Mouse (Mus musculus) MEL (cell line): ENCODE data around the gene Scd3. TPM values are rescaled to one million over a fixed set of nuclear protein-coding genes. Genes with fewer than 3 reads are reported as not detected.

Experiments
- DNase-seq: peaks from one replicate; pipeline ENCODE4 v3.0.0; 2011; ENCODE audit warnings: low read depth, low spot score
- H3K27ac ChIP-seq: 2 replicates; pipeline ENCODE4 v1.5.1; 2012; ENCODE audit warnings: low read depth, mild to moderate bottlenecking, control low read depth, low read length, moderate library complexity; ENCODE audit not compliant: control insufficient read depth
- H3K27me3 ChIP-seq, 2 experiments: fragments of 150-350 bp in 1 of 2; sonication (generic) in 1 of 2; 2 replicates each; pipeline ENCODE4 v1.6.1; 2012; ENCODE audit warnings: low read length in 2 of 2, mild to moderate bottlenecking in 2 of 2, improper control_type of control experiment in 1 of 2, moderate library complexity in 1 of 2; ENCODE audit not compliant: insufficient read depth in 2 of 2, control insufficient read depth in 1 of 2
- H3K36me3 ChIP-seq, 2 experiments: 2 replicates each; pipeline ENCODE4 v1.6.1; 2012 to 2014; ENCODE audit warnings: low read length in 2 of 2, improper control_type of control experiment in 1 of 2, inconsistent platforms in 1 of 2, mild to moderate bottlenecking in 1 of 2; ENCODE audit not compliant: insufficient read depth in 2 of 2, control insufficient read depth in 1 of 2
- H3K4me1 ChIP-seq, 2 experiments: fragments of 150-350 bp in 1 of 2; sonication (generic) in 1 of 2; 2 replicates each; pipeline ENCODE4 v1.6.1; 2012; ENCODE audit warnings: low read length in 2 of 2, improper control_type of control experiment in 1 of 2, mild to moderate bottlenecking in 1 of 2; ENCODE audit not compliant: insufficient read depth in 2 of 2, control insufficient read depth in 1 of 2
- H3K4me3 ChIP-seq, 2 experiments: fragments of 150-350 bp in 1 of 2; sonication (generic) in 1 of 2; 2 replicates each; pipeline ENCODE4 v1.5.1; 2012; ENCODE audit warnings: low read depth in 2 of 2, low read length in 2 of 2, mild to moderate bottlenecking in 2 of 2, moderate library complexity in 2 of 2, control low read depth in 1 of 2, improper control_type of control experiment in 1 of 2; ENCODE audit not compliant: control insufficient read depth in 1 of 2, insufficient read depth in 1 of 2
- H3K79me2 ChIP-seq: 2 replicates; pipeline ENCODE4 v1.6.1; 2012; ENCODE audit warnings: mild to moderate bottlenecking, low read length, moderate library complexity; ENCODE audit not compliant: control insufficient read depth, poor library complexity, insufficient read depth
- H3K9ac ChIP-seq: 2 replicates; pipeline ENCODE4 v1.6.1; 2012; ENCODE audit warnings: low read depth, mild to moderate bottlenecking, control low read depth, low read length, moderate library complexity; ENCODE audit not compliant: control insufficient read depth, poor library complexity, severe bottlenecking
- H3K9me3 ChIP-seq: fragments of 150-350 bp; sonication (generic); replicated peaks from 2 replicates; pipeline ENCODE4 v1.6.1; 2012; ENCODE audit warnings: mild to moderate bottlenecking, low read length, improper control_type of control experiment, moderate library complexity; ENCODE audit not compliant: insufficient read depth
- BHLHE40 ChIP-seq: IDR thresholded peaks from 2 replicates; pipeline ENCODE4 v1.6.1; 2012; ENCODE audit warnings: low read depth, mild to moderate bottlenecking, inconsistent platforms, low read length, improper control_type of control experiment, borderline replicate concordance
- CHD1 ChIP-seq: IDR thresholded peaks from 2 replicates; pipeline ENCODE4 v1.6.1; 2012; ENCODE audit warnings: low read depth, mild to moderate bottlenecking, inconsistent platforms, low read length, improper control_type of control experiment
- CHD2 ChIP-seq: IDR thresholded peaks from 2 replicates; pipeline ENCODE4 v1.6.1; 2011; ENCODE audit warnings: low read length, improper control_type of control experiment
- EP300 ChIP-seq, 2 experiments: IDR thresholded peaks; 2 replicates each; pipeline ENCODE4 v1.6.1; 2011; ENCODE audit warnings: improper control_type of control experiment in 2 of 2, low read length in 2 of 2, low read depth in 1 of 2, mild to moderate bottlenecking in 1 of 2
- ETS1 ChIP-seq: IDR thresholded peaks from 2 replicates; pipeline ENCODE4 v1.6.1; 2012; ENCODE audit warnings: low read depth, mild to moderate bottlenecking, inconsistent platforms, low read length, improper control_type of control experiment, moderate library complexity
- HCFC1 ChIP-seq: IDR thresholded peaks from 2 replicates; pipeline ENCODE4 v1.6.1; 2012; ENCODE audit warnings: low read depth, mild to moderate bottlenecking, inconsistent platforms, low read length, improper control_type of control experiment, moderate library complexity
- JUND ChIP-seq: IDR thresholded peaks from 2 replicates; pipeline ENCODE4 v1.6.1; 2011; ENCODE audit warnings: low read depth, mild to moderate bottlenecking, improper control_type of control experiment, low read length
- MAFK ChIP-seq: IDR thresholded peaks from 2 replicates; pipeline ENCODE4 v1.6.1; 2011; ENCODE audit warnings: low read depth, mild to moderate bottlenecking, low read length, improper control_type of control experiment, borderline replicate concordance
- MAX ChIP-seq: IDR thresholded peaks from 2 replicates; pipeline ENCODE4 v1.6.1; 2011; ENCODE audit warnings: low read length, improper control_type of control experiment
- MAZ ChIP-seq: IDR thresholded peaks from 2 replicates; pipeline ENCODE4 v1.6.1; 2012; ENCODE audit warnings: low read depth, mild to moderate bottlenecking, inconsistent platforms, low read length, improper control_type of control experiment
- MXI1 ChIP-seq: IDR thresholded peaks from 2 replicates; pipeline ENCODE4 v1.6.1; 2011; ENCODE audit warnings: mild to moderate bottlenecking, low read depth, low read length, improper control_type of control experiment
- NELFE ChIP-seq: IDR thresholded peaks from 2 replicates; pipeline ENCODE4 v1.6.1; 2011; ENCODE audit warnings: low read depth, low read length, improper control_type of control experiment
- POLR2A ChIP-seq, 2 experiments: IDR thresholded peaks; 2 replicates each; pipeline ENCODE4 v1.6.1; 2011 to 2012; ENCODE audit warnings: low read length in 2 of 2, mild to moderate bottlenecking in 2 of 2, control low read depth in 1 of 2, improper control_type of control experiment in 1 of 2, low read depth in 1 of 2, moderate library complexity in 1 of 2; ENCODE audit not compliant: control insufficient read depth in 1 of 2, insufficient read depth in 1 of 2, poor library complexity in 1 of 2
- POLR2AphosphoS2 ChIP-seq: IDR thresholded peaks from 2 replicates; pipeline ENCODE4 v1.6.1; 2011; ENCODE audit warnings: low read length, improper control_type of control experiment
- POLR2AphosphoS5 ChIP-seq: IDR thresholded peaks from 2 replicates; pipeline ENCODE4 v1.6.1; 2012; ENCODE audit warnings: low read depth, borderline replicate concordance, mild to moderate bottlenecking, inconsistent platforms, low read length, moderate library complexity, mixed read lengths
- RAD21 ChIP-seq: IDR thresholded peaks from 2 replicates; pipeline ENCODE4 v1.6.1; 2011; ENCODE audit warnings: mild to moderate bottlenecking, low read depth, low read length, improper control_type of control experiment
- SMC3 ChIP-seq: IDR thresholded peaks from 2 replicates; pipeline ENCODE4 v1.6.1; 2011; ENCODE audit warnings: low read depth, low read length, improper control_type of control experiment
- TAL1 ChIP-seq: IDR thresholded peaks from 2 replicates; pipeline ENCODE4 v1.6.1; 2012; ENCODE audit warnings: mild to moderate bottlenecking, inconsistent platforms, low read length, moderate library complexity, mixed read lengths
- TBP ChIP-seq: IDR thresholded peaks from 2 replicates; pipeline ENCODE4 v1.8.0; 2011; ENCODE audit warnings: low read depth, low read length, improper control_type of control experiment
- UBTF ChIP-seq: IDR thresholded peaks from 2 replicates; pipeline ENCODE4 v1.6.1; 2012; ENCODE audit warnings: low read depth, mild to moderate bottlenecking, inconsistent platforms, low read length, improper control_type of control experiment, moderate library complexity, borderline replicate concordance; ENCODE audit not compliant: insufficient read depth
- USF1 ChIP-seq: IDR thresholded peaks from 2 replicates; pipeline ENCODE4 v1.6.1; 2014; ENCODE audit warnings: low read depth, mild to moderate bottlenecking, inconsistent platforms, low read length, improper control_type of control experiment, moderate library complexity
- USF2 ChIP-seq, 2 experiments: IDR thresholded peaks; 2 replicates each; pipeline ENCODE4 v1.6.1; 2011 to 2012; ENCODE audit warnings: improper control_type of control experiment in 2 of 2, low read length in 2 of 2, borderline replicate concordance in 1 of 2, inconsistent platforms in 1 of 2, low read depth in 1 of 2, mild to moderate bottlenecking in 1 of 2; ENCODE audit not compliant: insufficient read depth in 1 of 2
- ZMIZ1 ChIP-seq: IDR thresholded peaks from 2 replicates; pipeline ENCODE4 v1.6.1; 2012; ENCODE audit warnings: low read depth, mild to moderate bottlenecking, inconsistent platforms, low read length, improper control_type of control experiment, moderate library complexity
- ZNF384 ChIP-seq: IDR thresholded peaks from 2 replicates; pipeline ENCODE4 v1.6.1; 2012; ENCODE audit warnings: low read depth, mild to moderate bottlenecking, inconsistent platforms, low read length, improper control_type of control experiment
- polyA plus RNA-seq, 2 experiments: library from polyadenylated mRNA; stranded (reverse) in 1 of 2; unstranded in 1 of 2; fragments of >175 nt in 1 of 2; fragments of >200 nt in 1 of 2; gene quantifications; 2 replicates each; pipeline versions ENCODE4 v1.2.1 to v1.2.4; 2012; ENCODE audit warnings: low replicate concordance in 2 of 2, low read depth in 1 of 2; ENCODE audit not compliant: insufficient read length in 2 of 2, insufficient read depth in 1 of 2, missing spikeins in 1 of 2
- total RNA-seq: library from RNA; depleted of rRNA; stranded (reverse); fragments of 300-350 nt; gene quantifications from 2 replicates; pipeline ENCODE4 v1.2.3, GENCODE M21; 2012

Scd3 gene
- total and polyA plus RNA-seq, 3 experiments, result 0.65 to 745 (median 0.96) TPM

DNA sequence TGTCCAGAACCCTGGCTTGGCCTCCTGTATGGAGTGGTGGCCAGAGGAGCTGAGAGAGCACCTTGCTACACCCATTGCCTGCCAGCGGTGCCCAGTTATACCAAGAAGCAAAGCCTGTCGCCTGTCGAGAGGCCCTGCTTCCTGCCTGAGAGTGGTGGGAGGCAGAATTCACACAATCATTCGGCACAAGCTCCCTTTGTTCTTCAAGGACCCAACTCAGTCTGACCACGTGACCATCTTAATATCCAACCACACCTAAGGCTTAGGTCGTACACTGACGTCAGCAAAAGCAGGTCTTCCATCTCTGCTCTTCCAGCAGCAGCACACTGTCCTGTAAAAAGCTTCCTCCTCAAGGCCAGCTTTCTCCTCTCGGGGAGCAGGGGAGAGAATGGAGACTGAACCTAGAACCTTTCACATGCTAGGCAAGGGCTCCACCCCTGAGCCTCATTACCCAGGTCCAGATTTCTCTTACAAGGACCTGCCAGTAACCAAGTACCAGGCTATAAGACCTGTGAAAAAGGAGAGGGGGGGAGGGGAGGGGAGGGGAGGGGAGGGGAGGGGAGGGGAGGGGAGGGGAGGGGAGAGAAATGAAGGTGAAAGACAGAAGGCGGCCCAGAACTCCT lies 79.6 kb downstream of the Scd3 start (continued):
- TF ChIP-seq MXI1, result no peak; the same call in 1 of the 2 replicates
- TF ChIP-seq UBTF, result no peak
- no peak for TF ChIP-seq ZNF384
- TF ChIP-seq NELFE, result peak; percentile 69
- no peak for TF ChIP-seq JUND
- TF ChIP-seq POLR2AphosphoS2, result no peak
- no peak for TF ChIP-seq MAZ
- peak; percentile 97 for TF ChIP-seq USF1
- TF ChIP-seq MAX, result peak; percentile 98
- peak; percentile 72 for TF ChIP-seq CHD2
- peak; percentile 93 for TF ChIP-seq TBP
- TF ChIP-seq MAFK, result no peak
- TF ChIP-seq HCFC1, result peak; percentile 53
- peak; percentile 91 for TF ChIP-seq ZMIZ1
- TF ChIP-seq POLR2AphosphoS5, result no peak
- no peak for TF ChIP-seq SMC3
- TF ChIP-seq TAL1, result no peak
- TF ChIP-seq USF2 (IDR thresholded peaks at IDR 0.05; ENCODE audit: borderline replicate concordance in 1 of 2, insufficient read depth in 1 of 2, low read depth in 1 of 2, low read length in 2 of 2), result peak; percentile 82 to 85

DNA sequence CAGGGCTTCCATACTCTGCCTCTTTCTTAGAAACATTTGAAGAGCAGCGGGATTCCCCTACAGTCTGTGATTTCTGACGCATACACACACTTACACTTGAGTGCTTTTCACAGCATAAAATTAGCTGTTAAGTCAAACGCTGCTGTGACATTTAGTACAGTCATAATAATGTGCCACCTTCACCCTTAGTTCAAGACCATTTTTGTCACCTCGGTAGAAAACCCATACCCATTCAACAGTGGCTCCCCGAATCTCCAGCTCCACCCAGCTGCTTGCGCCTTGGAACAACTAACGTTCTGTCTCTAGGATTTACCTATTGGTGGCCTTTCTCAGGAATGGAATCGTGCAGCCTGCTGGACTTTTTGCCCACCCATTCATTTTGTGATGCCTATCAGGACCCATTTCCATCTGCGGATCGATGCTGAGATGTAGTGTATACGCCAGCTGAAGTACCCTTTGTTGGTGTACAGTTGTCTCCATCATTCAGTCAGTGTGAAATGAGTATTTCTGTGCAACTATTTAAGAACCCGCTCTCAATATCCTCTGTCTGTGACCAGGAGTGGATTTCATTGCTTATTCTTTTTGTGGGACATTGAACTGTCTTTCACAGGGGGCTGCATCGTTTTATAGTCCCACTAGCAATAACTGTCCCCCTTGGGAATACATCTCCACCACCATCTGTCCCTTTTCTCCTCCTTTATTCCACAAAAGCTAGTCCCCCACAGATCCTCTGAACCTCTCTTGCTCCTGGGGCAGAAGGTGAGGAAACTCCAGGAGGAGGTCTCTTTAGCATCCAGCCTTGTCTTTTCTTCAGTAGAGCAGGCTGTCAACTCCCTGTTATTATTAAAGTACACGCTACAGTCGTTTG lies 80.3 kb downstream of the Scd3 start:
- peak; percentile 68; the same call in 1 of the 2 replicates for TF ChIP-seq POLR2AphosphoS5
- no peak for TF ChIP-seq MAFK
- no peak for TF ChIP-seq UBTF
- 0 out of 2 replicates have a peak, but pooled peaks have one; percentile 2 for TF ChIP-seq CHD2
- peak; percentile 81; the same call in 1 of the 2 replicates for TF ChIP-seq MAZ
- TF ChIP-seq TBP, result 0 out of 2 replicates have a peak, but pooled peaks have one; percentile 62
- peak in 1 of 2 experiments; percentile 35; a peak in 2 of 4 replicates for TF ChIP-seq EP300 (IDR thresholded peaks at IDR 0.05; ENCODE audit: low read depth in 1 of 2, low read length in 2 of 2)
- TF ChIP-seq CHD1, result peak; percentile 26
- TF ChIP-seq BHLHE40, result no peak
- TF ChIP-seq POLR2A (IDR thresholded peaks at IDR 0.05; ENCODE audit: control insufficient read depth in 1 of 2, insufficient read depth in 1 of 2, low read depth in 1 of 2, low read length in 2 of 2, poor library complexity in 1 of 2), result 0 out of 4 replicates have a peak, but pooled peaks of 1 of the 2 experiments have one; percentile 22
- TF ChIP-seq SMC3, result no peak
- 0 out of 2 replicates have a peak, but pooled peaks have one; percentile 43 for TF ChIP-seq ETS1
- TF ChIP-seq RAD21, result no peak
- H3K27ac ChIP-seq, result peak overlapping the region; percentile 95
- DNase-seq, result peak; percentile 79
- H3K4me1 ChIP-seq, result peaks cover 38 to 71% of the 10 kb centered on the region in 2 experiments
- no peaks in the 10 kb centered on the region for H3K27me3 ChIP-seq
- peak overlapping the region; percentile 79 for H3K9ac ChIP-seq
- no peaks in the 10 kb centered on the region for H3K9me3 ChIP-seq
- peaks cover 2% of the 10 kb centered on the region; the same call in 1 of the 2 replicates for H3K79me2 ChIP-seq
- H3K4me3 ChIP-seq, result peak overlapping the region; percentile 40 to 46
- peaks cover 0 to 59% of the 10 kb centered on the region in 2 experiments; a peak in 2 of 4 replicates for H3K36me3 ChIP-seq
